Mouse (Mus musculus): ENCODE data around the gene Creb3l2.

- TF ChIP-seq CTCF (IDR thresholded peaks at IDR 0.05; ENCODE audit: extremely low read depth, insufficient read length, insufficient replicate concordance, low read depth, low read length) (no peak), POLR2A (IDR thresholded peaks at IDR 0.05; ENCODE audit: low read depth, low read length) (no peak)
Measured at GRCm38 (mm10) chr6:37400167-37400566, 41.8 kb downstream of the Creb3l2 start.
